Mouse (Mus musculus) small intestine, adult 2 months (tissue): ENCODE measurements at regions not wholly inside any gene's neighbourhood (a gene's known extent, or its start where the extent isn't known, plus 50 kb on each side); places are given as distances from the start of the nearest gene placed in this dataset.

ENCODE experiments used
- CTCF ChIP-seq: fragments of 200-500 bp; IDR thresholded peaks from 2 replicates; pipeline ENCODE4 v1.5.1; 2012; ENCODE audit warnings: low read depth, mild to moderate bottlenecking, control low read depth, inconsistent platforms, low read length, moderate library complexity, mixed read lengths; ENCODE audit not compliant: insufficient replicate concordance, insufficient read length; ENCODE audit errors: extremely low read depth
- POLR2A ChIP-seq: fragments of 200-500 bp; IDR thresholded peaks from 2 replicates; pipeline ENCODE4 v1.6.1; 2012; ENCODE audit warnings: low read depth, mild to moderate bottlenecking, control low read depth, inconsistent platforms, low read length, moderate library complexity

DNA sequence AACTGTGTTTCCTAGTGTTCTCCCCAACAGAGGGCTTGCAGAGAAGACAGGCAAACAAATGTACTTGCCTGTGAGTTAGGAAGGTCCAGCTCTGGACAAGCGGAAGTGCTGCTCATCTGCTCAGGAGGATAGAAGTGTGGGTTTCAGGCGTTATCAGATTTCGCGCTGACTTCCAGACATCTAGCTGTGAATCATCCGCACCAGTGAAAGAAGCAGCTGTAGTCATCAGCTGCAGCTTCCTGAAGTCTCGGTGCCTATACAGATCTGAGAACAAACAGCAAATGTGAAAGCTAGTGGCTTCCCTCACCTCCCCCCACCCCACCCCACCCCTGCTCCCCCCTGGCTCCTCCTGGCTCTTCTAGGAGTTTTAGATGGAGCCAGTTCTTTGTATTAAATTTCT, 220.1 kb downstream of the Pik3r1 start:
- TF ChIP-seq POLR2A (no peak), CTCF (no peak)
